Mouse (Mus musculus): Measurements from ENCODE around the gene Gsx2. TPM values are rescaled to one million over a fixed set of nuclear protein-coding genes. Genes with fewer than 3 reads are reported as not detected.

Gsx2 gene
- polyA plus RNA-seq, 1 experiment from 2014 or later = not detected

DNA sequence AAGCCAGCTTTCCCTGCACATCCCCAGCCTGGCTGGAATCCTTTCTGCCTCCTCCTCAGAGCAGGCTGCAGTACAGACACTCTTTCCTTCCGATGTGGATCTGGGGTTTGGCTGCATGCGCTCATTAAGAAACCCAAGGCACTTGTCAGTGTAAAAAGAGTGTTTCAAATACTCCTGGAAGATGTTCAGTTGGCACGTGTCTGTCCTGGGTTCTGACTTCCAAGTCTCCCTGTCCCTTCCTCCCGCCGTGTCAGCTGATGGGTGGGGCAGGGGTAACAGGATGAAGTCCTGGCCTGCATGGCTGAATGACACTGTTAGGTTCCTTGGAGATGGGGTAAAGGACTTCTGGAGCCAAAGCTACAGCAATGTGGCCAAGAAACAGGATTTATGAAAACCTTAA, 46.2 kb downstream of the Gsx2 start:
- no peaks in the 10 kb centered on the region for H3K27me3 ChIP-seq
- H3K36me3 ChIP-seq = no peaks in the 10 kb centered on the region
- 31% methylated on average over 5 of the region's 5 CpGs for WGBS
- no peak overlapping the region for H3K4me2 ChIP-seq
- H3K4me1 ChIP-seq = peaks cover 7% of the 10 kb centered on the region
- no peak overlapping the region for H3K9ac ChIP-seq
- H3K9me3 ChIP-seq = no peaks in the 10 kb centered on the region
- ATAC-seq (ENCODE audit: insufficient number of reproducible peaks, low FRiP score, low TSS enrichment, low read depth) = peak; percentile 67
- peak overlapping the region; percentile 67 for H3K27ac ChIP-seq
- H3K4me3 ChIP-seq = no peak overlapping the region

Other genes with a start within 250 kb of the Gsx2 start
- gene Chic2, start 30.8 kb upstream of the Gsx2 start, polyA plus RNA-seq (2015; fragmentation: Nextera tagmentation; extraction: Ambion mirVana) = 25.1 and 32.1 TPM in 2 replicates
- gene Pdgfra, start 76.7 kb downstream of the Gsx2 start, polyA plus RNA-seq (2015; fragmentation: Nextera tagmentation; extraction: Ambion mirVana) = 82.8 and 96.9 TPM in 2 replicates